In the genomic region with DNA sequence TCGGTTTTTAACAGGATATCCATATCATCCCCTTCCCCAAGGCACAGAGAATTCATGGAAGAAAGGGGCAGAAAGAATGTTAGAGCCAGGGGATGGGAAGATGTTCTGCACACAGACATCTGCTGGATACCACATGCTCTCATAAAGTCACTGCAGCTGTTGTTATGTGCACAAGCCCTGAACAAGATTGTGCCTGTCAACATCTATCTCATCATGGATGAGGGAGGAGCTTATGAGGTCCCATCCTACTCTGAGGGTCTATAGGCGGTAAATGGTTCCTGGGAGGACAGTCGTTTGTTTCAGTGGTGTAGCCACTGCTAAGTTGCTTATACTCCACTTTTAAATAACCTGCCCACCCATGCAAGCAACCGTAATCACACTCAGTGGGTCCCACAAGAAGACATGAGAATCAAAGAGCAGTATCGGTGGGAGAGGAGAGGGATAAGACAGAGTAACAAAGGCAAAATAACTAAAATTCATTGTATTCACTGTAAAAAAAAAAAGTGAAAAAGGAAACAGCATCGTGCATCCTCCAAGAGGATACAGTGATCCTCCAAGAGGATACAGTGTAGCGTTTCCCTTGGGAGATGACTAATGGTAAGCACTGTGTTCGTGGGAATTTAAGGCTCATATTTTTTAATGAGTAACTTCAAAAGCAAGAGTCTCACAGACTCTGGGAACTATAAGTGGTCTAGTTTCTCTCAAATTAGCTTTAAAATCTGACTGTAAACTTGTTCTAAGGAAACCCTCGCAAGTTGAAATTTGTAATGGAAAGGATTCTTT, we compare ENCODE assay signal across 22 mouse cellular contexts.
A peak's percentile ranks its signal among the peaks of the same experiment; 100 is the strongest.
DNase-seq lines count a peak whose midpoint lies in the region; ATAC-seq and TF ChIP-seq lines count a peak whose summit lies in the region.
"Had no signal": no experiment of that assay in that cellular context is flagged by ENCODE, and none has a peak within 500 bp of the region (broad histone marks: within the 10 kb centered on the region; RNA-seq: fewer than 3 reads in every experiment).

No protein-coding gene starts in this region.

- DNase-seq in embryonic facial prominence, embryonic 14.5 days (ENCODE audit: low spot score) = peak; percentile 36
- DNase-seq in embryonic facial prominence, embryonic 10.5 days (ENCODE audit: low spot score) = no peak
- DNase-seq in heart, postnatal 0 days (ENCODE audit: low spot score) = peak; percentile 15
- DNase-seq in heart, embryonic 10.5 days (ENCODE audit: low spot score) = no peak
- DNase-seq in limb, embryonic 14.5 days (ENCODE audit: low spot score) = peak; percentile 21
- no peak for DNase-seq in limb, embryonic 10.5 days (ENCODE audit: low spot score)
- DNase-seq in retina, embryonic 14.5 days (ENCODE audit: low spot score) = peak; percentile 73
- DNase-seq in spleen, adult 18-20 months = no peak
- DNase-seq: adrenal gland, postnatal 36 days; cerebellum, adult 11 months; gastrocnemius, postnatal 36 days; kidney, adult 9 months; kidney, postnatal 14 days; lung, adult 18-20 months; lung, postnatal 10 days; thymus, postnatal 36 days had no signal

- no peak for TF ChIP-seq POLR2A in limb, embryonic 14.5 days (IDR thresholded peaks at IDR 0.05; ENCODE audit: borderline replicate concordance, extremely low read depth, insufficient read depth, insufficient read length)

- H3K4me1 ChIP-seq in embryonic facial prominence, embryonic 14.5 days (ENCODE audit: control insufficient read depth, insufficient read depth, low read length) = no peaks in the 10 kb centered on the region
- H3K4me1 ChIP-seq in embryonic facial prominence, embryonic 10.5 days = peaks cover 7% of the 10 kb centered on the region; the same call in 1 of the 2 replicates
- H3K4me1 ChIP-seq in heart, postnatal 0 days (ENCODE audit: control insufficient read depth, insufficient read depth) = no peaks in the 10 kb centered on the region
- H3K4me1 ChIP-seq in heart, embryonic 10.5 days = no peaks in the 10 kb centered on the region
- no peaks in the 10 kb centered on the region for H3K4me1 ChIP-seq in limb, embryonic 14.5 days (ENCODE audit: control insufficient read depth, insufficient read depth, low read length)
- no peaks in the 10 kb centered on the region for H3K4me1 ChIP-seq in limb, embryonic 10.5 days
- H3K4me1 ChIP-seq: liver, embryonic 12.5 days had no signal

- no peak for TF ChIP-seq CTCF in heart, postnatal 0 days (IDR thresholded peaks at IDR 0.05; ENCODE audit: low read depth)

- no peaks in the 10 kb centered on the region for H3K27me3 ChIP-seq in embryonic facial prominence, embryonic 14.5 days (replicated peaks; ENCODE audit: control insufficient read depth, insufficient read depth, low read length)
- H3K27me3 ChIP-seq in embryonic facial prominence, embryonic 10.5 days (replicated peaks; ENCODE audit: low read depth, poor library complexity, severe bottlenecking) = no peaks in the 10 kb centered on the region
- H3K27me3 ChIP-seq in heart, postnatal 0 days (ENCODE audit: control insufficient read depth, insufficient read depth, low read length) = no peaks in the 10 kb centered on the region
- H3K27me3 ChIP-seq in heart, embryonic 10.5 days (ENCODE audit: insufficient read depth, poor library complexity, severe bottlenecking) = no peaks in the 10 kb centered on the region
- H3K27me3 ChIP-seq in limb, embryonic 14.5 days (ENCODE audit: control insufficient read depth, insufficient read depth, low read length) = no peaks in the 10 kb centered on the region
- H3K27me3 ChIP-seq in limb, embryonic 10.5 days (ENCODE audit: low read depth, poor library complexity, severe bottlenecking) = no peaks in the 10 kb centered on the region
- H3K27me3 ChIP-seq: forebrain, embryonic 15.5 days; limb, embryonic 12.5 days; liver, embryonic 12.5 days; midbrain, embryonic 13.5 days; neural tube, embryonic 13.5 days had no signal

- ATAC-seq in embryonic facial prominence, embryonic 14.5 days (ENCODE audit: low read depth) = no peak
- 0 out of 2 replicates have a peak, but pooled peaks have one; percentile 36 for ATAC-seq in heart, postnatal 0 days (ENCODE audit: insufficient read depth, low read depth)
- ATAC-seq in limb, embryonic 14.5 days (ENCODE audit: low FRiP score, low read depth) = no peak
- ATAC-seq: forebrain, embryonic 15.5 days; intestine, embryonic 16.5 days; liver, embryonic 12.5 days; midbrain, embryonic 13.5 days had no signal

- no peaks in the 10 kb centered on the region for H3K36me3 ChIP-seq in embryonic facial prominence, embryonic 14.5 days (ENCODE audit: control insufficient read depth, insufficient read depth, low read length)
- H3K36me3 ChIP-seq in embryonic facial prominence, embryonic 10.5 days (replicated peaks) = no peaks in the 10 kb centered on the region
- H3K36me3 ChIP-seq in heart, postnatal 0 days (replicated peaks; ENCODE audit: control insufficient read depth, insufficient read depth, low read length) = no peaks in the 10 kb centered on the region
- H3K36me3 ChIP-seq in heart, embryonic 10.5 days = no peaks in the 10 kb centered on the region
- H3K36me3 ChIP-seq in limb, embryonic 14.5 days (ENCODE audit: control insufficient read depth, insufficient read depth, low read length) = no peaks in the 10 kb centered on the region
- H3K36me3 ChIP-seq in limb, embryonic 10.5 days = no peaks in the 10 kb centered on the region
- H3K36me3 ChIP-seq: forebrain, embryonic 15.5 days; limb, embryonic 12.5 days; liver, embryonic 12.5 days; midbrain, embryonic 13.5 days; neural tube, embryonic 13.5 days had no signal

- H3K9ac ChIP-seq in embryonic facial prominence, embryonic 14.5 days (ENCODE audit: low read depth, low read length) = no peak overlapping the region
- H3K9ac ChIP-seq in heart, postnatal 0 days (replicated peaks; ENCODE audit: low read depth, low read length) = no peak overlapping the region
- no peak overlapping the region for H3K9ac ChIP-seq in limb, embryonic 14.5 days (ENCODE audit: low read depth, low read length, severe bottlenecking)
- H3K9ac ChIP-seq: forebrain, embryonic 15.5 days; limb, embryonic 12.5 days; liver, embryonic 12.5 days; midbrain, embryonic 13.5 days; neural tube, embryonic 13.5 days had no signal

- 80% methylated on average over 9 of the region's 9 CpGs for WGBS in embryonic facial prominence, embryonic 14.5 days
- WGBS in embryonic facial prominence, embryonic 10.5 days = 90% methylated on average over 9 of the region's 9 CpGs
- WGBS in heart, postnatal 0 days = 74% methylated on average over 9 of the region's 9 CpGs
- WGBS in heart, embryonic 10.5 days = 82% methylated on average over 9 of the region's 9 CpGs
- 63% methylated on average over 9 of the region's 9 CpGs for WGBS in limb, embryonic 14.5 days
- 89% methylated on average over 9 of the region's 9 CpGs for WGBS in limb, embryonic 10.5 days

- no peak overlapping the region for H3K4me3 ChIP-seq in embryonic facial prominence, embryonic 14.5 days (ENCODE audit: low read depth, low read length)
- no peak overlapping the region for H3K4me3 ChIP-seq in embryonic facial prominence, embryonic 10.5 days
- H3K4me3 ChIP-seq in heart, postnatal 0 days (ENCODE audit: low read depth, low read length) = no peak overlapping the region
- no peak overlapping the region for H3K4me3 ChIP-seq in heart, embryonic 10.5 days
- no peak overlapping the region for H3K4me3 ChIP-seq in limb, embryonic 14.5 days (replicated peaks; ENCODE audit: low read length)
- no peak overlapping the region for H3K4me3 ChIP-seq in limb, embryonic 10.5 days
- H3K4me3 ChIP-seq: forebrain, embryonic 15.5 days; limb, embryonic 12.5 days; liver, embryonic 12.5 days; midbrain, embryonic 13.5 days; neural tube, embryonic 13.5 days had no signal

- H3K9me3 ChIP-seq in embryonic facial prominence, embryonic 14.5 days (ENCODE audit: control insufficient read depth, low read length) = no peaks in the 10 kb centered on the region
- no peaks in the 10 kb centered on the region for H3K9me3 ChIP-seq in embryonic facial prominence, embryonic 10.5 days
- no peaks in the 10 kb centered on the region for H3K9me3 ChIP-seq in heart, postnatal 0 days (replicated peaks; ENCODE audit: control insufficient read depth, low read length)
- H3K9me3 ChIP-seq in heart, embryonic 10.5 days = no peaks in the 10 kb centered on the region
- no peaks in the 10 kb centered on the region for H3K9me3 ChIP-seq in limb, embryonic 14.5 days (ENCODE audit: control insufficient read depth, low read length)
- no peaks in the 10 kb centered on the region for H3K9me3 ChIP-seq in limb, embryonic 10.5 days (replicated peaks)
- H3K9me3 ChIP-seq: forebrain, embryonic 15.5 days; limb, embryonic 12.5 days; liver, embryonic 12.5 days; midbrain, embryonic 13.5 days; neural tube, embryonic 13.5 days had no signal

- H3K4me2 ChIP-seq in embryonic facial prominence, embryonic 14.5 days (ENCODE audit: low read depth, low read length) = no peak overlapping the region
- H3K4me2 ChIP-seq in heart, postnatal 0 days (ENCODE audit: low read depth, low read length) = no peak overlapping the region
- no peak overlapping the region for H3K4me2 ChIP-seq in limb, embryonic 14.5 days (replicated peaks; ENCODE audit: low read depth, low read length, severe bottlenecking)
- H3K4me2 ChIP-seq: forebrain, embryonic 15.5 days; limb, embryonic 12.5 days; liver, embryonic 12.5 days; midbrain, embryonic 13.5 days; neural tube, embryonic 13.5 days had no signal

- no peak overlapping the region for H3K27ac ChIP-seq in embryonic facial prominence, embryonic 14.5 days (replicated peaks; ENCODE audit: low read depth, low read length)
- H3K27ac ChIP-seq in embryonic facial prominence, embryonic 10.5 days (replicated peaks) = no peak overlapping the region
- H3K27ac ChIP-seq in heart, postnatal 0 days (ENCODE audit: low read depth) = peak overlapping the region; percentile 38
- no peak overlapping the region for H3K27ac ChIP-seq in heart, embryonic 10.5 days
- no peak overlapping the region for H3K27ac ChIP-seq in limb, embryonic 14.5 days (replicated peaks; ENCODE audit: low read depth, low read length)
- no peak overlapping the region for H3K27ac ChIP-seq in limb, embryonic 10.5 days
- H3K27ac ChIP-seq: forebrain, embryonic 15.5 days; limb, embryonic 12.5 days; liver, embryonic 12.5 days; midbrain, embryonic 13.5 days had no signal

- TF ChIP-seq EP300 in heart, postnatal 0 days (IDR thresholded peaks at IDR 0.05; ENCODE audit: low read depth) = no peak

Comparison
In these comparisons a context has a peak if more than half of its experiments do, and no peak if none do; other contexts are left out.
1. DNase-seq: peak in embryonic facial prominence, embryonic 14.5 days (single experiment), heart, postnatal 0 days (single experiment), limb, embryonic 14.5 days (single experiment) and retina, embryonic 14.5 days (single experiment); none in embryonic facial prominence, embryonic 10.5 days (single experiment), heart, embryonic 10.5 days (single experiment), limb, embryonic 10.5 days (single experiment) and spleen, adult 18-20 months (0 of 2).